Mouse (Mus musculus) ES-E14 (cell line): ENCODE results near the gene Slc12a5.

ENCODE experiments used
- CHD2 ChIP-seq: IDR thresholded peaks from 2 replicates; pipeline ENCODE4 v1.6.1; 2014; ENCODE audit warnings: mild to moderate bottlenecking, low read depth, low read length, inconsistent platforms
- HCFC1 ChIP-seq: IDR thresholded peaks from 2 replicates; pipeline ENCODE4 v1.6.1; 2012; ENCODE audit warnings: low read length, inconsistent platforms, borderline replicate concordance; ENCODE audit not compliant: insufficient read depth

GRCm38 (mm10) chr2:165007986-165008385 is 47.4 kb downstream of the Slc12a5 start:
- no peak for TF ChIP-seq CHD2
- no peak for TF ChIP-seq HCFC1
